Mouse (Mus musculus) macrophage (primary cell): ENCODE results near the gene Ipo9. TPM values are rescaled to one million over a fixed set of nuclear protein-coding genes. Genes with fewer than 3 reads are reported as not detected.

ENCODE experiments used
- H3K27ac ChIP-seq: fragments of 350-480 bp; formaldehyde crosslinking; 2 replicates; pipeline ENCODE4 v1.9.0; 2021
- H3K36me3 ChIP-seq: fragments of 350-480 bp; formaldehyde crosslinking; 2 replicates; pipeline ENCODE4 v1.9.0; 2021; ENCODE audit errors: inconsistent target
- H3K4me3 ChIP-seq: fragments of 350-480 bp; formaldehyde crosslinking; 2 replicates; pipeline ENCODE4 v1.9.0; 2021; ENCODE audit errors: inconsistent target
- H3K79me2 ChIP-seq: fragments of 350-480 bp; formaldehyde crosslinking; 2 replicates; pipeline ENCODE4 v1.9.0; 2021; ENCODE audit errors: inconsistent target
- WGBS: methylation state at CpG from one replicate; pipeline ENCODE4 v1.1.7; 2026; ENCODE audit warnings: inconsistent platforms; ENCODE audit not compliant: missing documents; 5-methylcytosine and 5-hydroxymethylcytosine counted together
- polyA plus RNA-seq: library from polyadenylated mRNA; stranded (reverse); fragments of 250-400 nt; gene quantifications from 3 replicates; pipeline ENCODE4 v1.2.4, GENCODE M21; 2018; ENCODE audit warnings: inconsistent platforms

Ipo9 gene
- polyA plus RNA-seq, 1 experiment from 2014 or later: 19.0 TPM

DNA sequence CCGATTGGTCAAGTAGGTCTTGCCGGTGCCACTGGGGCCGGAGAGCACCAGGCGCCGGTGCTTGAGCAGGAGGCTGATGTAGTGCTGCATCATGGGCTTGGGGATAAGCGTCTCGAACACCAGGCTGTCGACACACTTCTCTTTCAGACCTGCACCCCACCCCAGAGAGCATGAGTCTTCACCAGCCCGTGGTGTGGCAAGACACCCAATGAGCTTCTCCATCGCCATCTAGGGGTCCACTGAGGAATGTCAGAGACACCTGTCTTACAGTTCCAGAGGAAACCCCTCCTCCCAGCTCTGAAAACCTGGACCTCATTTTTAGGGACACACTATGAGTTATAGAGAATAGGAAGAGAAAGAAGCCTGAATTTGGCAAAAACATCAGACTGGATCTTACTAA is 22.0 kb upstream of the Ipo9 start:
- H3K4me3 ChIP-seq: no peak overlapping the region
- H3K36me3 ChIP-seq: peaks cover 72% of the 10 kb centered on the region
- 64% methylated on average over 10 of the region's 10 CpGs for WGBS

DNA sequence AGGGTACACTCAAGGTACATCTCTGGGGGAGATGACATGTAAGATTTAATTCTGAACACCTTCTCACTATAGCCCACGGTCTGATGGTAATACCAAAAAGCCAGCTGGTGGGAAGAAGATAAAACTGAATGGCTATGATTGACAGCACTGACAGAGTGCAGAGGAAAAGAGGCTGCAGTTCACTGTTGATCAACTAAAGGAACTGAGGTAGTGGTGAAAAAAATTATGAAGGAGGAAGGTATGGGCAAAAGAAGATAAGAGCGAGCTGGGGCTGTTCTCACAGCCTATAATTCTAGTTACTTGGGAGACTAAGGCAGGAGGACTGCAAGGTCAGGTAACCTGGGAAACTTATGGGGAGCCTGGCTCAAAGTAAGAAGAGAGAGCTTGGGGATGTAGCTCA is 21.1 kb upstream of the Ipo9 start:
- 68% methylated on average over 2 of the region's 2 CpGs for WGBS

More for the DNA sequence above, 22.0 kb upstream of the Ipo9 start:
- Histone ChIP-seq H3K79me2 (no peaks in the 10 kb centered on the region), H3K27ac (no peak overlapping the region)

DNA sequence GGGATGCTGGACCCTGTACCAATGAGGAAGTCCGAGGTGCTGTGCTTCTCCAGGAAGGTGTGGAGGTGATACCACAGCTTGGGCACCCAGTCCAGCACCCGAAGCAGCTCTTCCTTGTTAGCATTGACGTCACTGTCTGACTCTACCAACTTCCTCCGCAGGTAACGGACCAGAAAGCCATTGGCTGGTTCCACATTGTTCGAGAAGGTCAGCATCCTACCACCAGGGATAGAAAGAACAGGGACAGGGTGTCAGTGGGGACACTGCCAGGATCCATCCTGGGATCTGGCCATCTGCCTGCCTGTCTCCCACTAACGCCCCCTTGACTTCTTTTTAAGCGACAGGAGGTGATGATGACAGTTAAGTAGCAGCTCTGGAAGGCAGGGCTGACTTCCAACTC is 19.6 kb upstream of the Ipo9 start:
- no peaks in the 10 kb centered on the region for H3K79me2 ChIP-seq
- H3K4me3 ChIP-seq: no peak overlapping the region
- peaks cover 53% of the 10 kb centered on the region for H3K36me3 ChIP-seq
- no peak overlapping the region for H3K27ac ChIP-seq
- 94% methylated on average over 8 of the region's 8 CpGs for WGBS

More for the DNA sequence above, 21.1 kb upstream of the Ipo9 start:
- no peak overlapping the region for H3K27ac ChIP-seq
- H3K36me3 ChIP-seq: peaks cover 64% of the 10 kb centered on the region
- H3K79me2 ChIP-seq: no peaks in the 10 kb centered on the region
- no peak overlapping the region for H3K4me3 ChIP-seq

GRCm38 (mm10) chr1:135448940-135449339 is 18.6 kb upstream of the Ipo9 start:
- H3K27ac ChIP-seq: no peak overlapping the region
- no peaks in the 10 kb centered on the region for H3K79me2 ChIP-seq
- peaks cover 49% of the 10 kb centered on the region for H3K36me3 ChIP-seq
- WGBS: 95% methylated on average over 3 of the region's 5 CpGs
- no peak overlapping the region for H3K4me3 ChIP-seq

GRCm38 (mm10) chr1:135443506-135443905 is 13.2 kb upstream of the Ipo9 start:
- Histone ChIP-seq H3K79me2 (no peaks in the 10 kb centered on the region), H3K27ac (no peak overlapping the region), H3K4me3 (no peak overlapping the region), H3K36me3 (peaks cover 42% of the 10 kb centered on the region)
- WGBS: 96% methylated on average over 9 of the region's 12 CpGs

- WGBS: 97% methylated on average over 2 of the region's 3 CpGs
- Histone ChIP-seq H3K36me3 (peaks cover 42% of the 10 kb centered on the region), H3K4me3 (no peak overlapping the region), H3K79me2 (no peaks in the 10 kb centered on the region), H3K27ac (no peak overlapping the region)
These were observed 11.6 kb upstream of the Ipo9 start for GRCm38 (mm10) chr1:135441861-135442260.

DNA sequence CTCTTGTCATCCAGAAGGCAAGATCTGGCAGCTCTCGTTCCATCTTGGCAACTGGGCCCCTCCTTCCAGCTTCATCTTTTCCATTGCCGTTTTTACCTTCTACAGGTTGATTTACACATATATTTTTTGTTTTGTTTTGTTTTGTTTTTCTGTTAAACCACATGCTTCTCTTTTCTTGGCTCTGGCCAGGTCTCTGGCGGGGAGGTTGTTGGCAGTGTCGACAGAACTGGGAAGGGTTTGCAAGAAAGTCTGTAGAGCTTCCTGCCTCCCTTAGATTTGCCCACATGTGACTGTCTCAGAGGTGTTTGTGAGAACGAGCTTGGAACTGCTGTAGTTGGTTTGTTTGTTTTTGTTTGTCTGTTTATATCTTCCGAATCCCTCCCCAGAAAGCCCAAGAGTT is 10.7 kb upstream of the Ipo9 start:
- H3K36me3 ChIP-seq: peaks cover 42% of the 10 kb centered on the region
- no peaks in the 10 kb centered on the region for H3K79me2 ChIP-seq
- 75% methylated on average over 6 of the region's 6 CpGs for WGBS
- no peak overlapping the region for H3K4me3 ChIP-seq
- no peak overlapping the region for H3K27ac ChIP-seq

DNA sequence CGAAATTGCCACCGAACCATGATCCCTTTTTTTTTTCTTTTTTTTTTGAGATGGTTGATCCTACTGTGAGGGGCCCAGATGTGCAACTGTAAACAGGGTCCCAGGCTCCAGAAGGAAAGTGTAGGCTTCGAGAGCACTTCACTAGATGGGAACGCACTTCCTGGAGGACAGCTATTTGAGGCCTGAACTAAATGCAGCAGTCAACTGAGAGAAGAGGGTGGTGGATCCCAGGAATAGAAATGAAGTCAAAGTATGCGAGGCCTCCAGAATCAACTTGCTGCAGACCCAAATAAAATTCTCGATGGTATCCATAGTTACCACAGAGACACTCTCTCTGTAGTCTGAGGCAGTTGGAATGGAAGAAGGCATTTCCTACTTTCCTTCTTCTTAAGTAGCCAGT is 8.5 kb upstream of the Ipo9 start:
- WGBS: 92% methylated on average over 6 of the region's 6 CpGs
- no peak overlapping the region for H3K4me3 ChIP-seq

DNA sequence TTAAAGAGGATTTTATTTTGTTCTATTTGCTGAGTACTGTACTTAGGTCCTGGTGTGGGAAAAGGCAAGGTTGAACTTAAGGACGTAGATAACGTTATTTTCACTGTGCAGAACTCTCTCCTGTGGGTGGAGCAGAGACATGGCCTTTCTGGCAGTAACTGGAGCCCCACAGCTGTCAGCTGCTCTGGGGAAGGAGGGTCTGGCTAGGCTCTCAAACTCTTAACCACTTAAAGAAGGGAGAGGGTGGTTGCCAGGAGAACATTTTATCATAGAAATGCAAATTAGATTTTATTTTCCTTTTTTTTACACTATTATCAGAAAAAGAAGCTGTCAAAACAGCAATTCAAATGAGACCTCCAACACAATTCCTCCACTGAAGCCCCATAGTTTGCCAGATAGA is 5.5 kb upstream of the Ipo9 start:
- H3K4me3 ChIP-seq: no peak overlapping the region
- H3K79me2 ChIP-seq: no peaks in the 10 kb centered on the region
- 19% methylated on average over 2 of the region's 2 CpGs for WGBS
- peaks cover 8% of the 10 kb centered on the region; the same call in 1 of the 2 replicates for H3K36me3 ChIP-seq
- no peak overlapping the region for H3K27ac ChIP-seq

More for the DNA sequence above, 8.5 kb upstream of the Ipo9 start:
- Histone ChIP-seq H3K36me3 (peaks cover 35% of the 10 kb centered on the region), H3K27ac (no peak overlapping the region), H3K79me2 (no peaks in the 10 kb centered on the region)

GRCm38 (mm10) chr1:135430669-135431017 is 344 bp upstream of the Ipo9 start:
- Histone ChIP-seq H3K36me3 (no peaks in the 10 kb centered on the region), H3K4me3 (peak overlapping the region; percentile 38), H3K27ac (0 out of 2 replicates have a peak overlapping the region, but pooled peaks have one; percentile 8), H3K79me2 (peaks cover 42% of the 10 kb centered on the region)
- 3% methylated on average over 14 of the region's 14 CpGs for WGBS

- WGBS: 9% methylated on average over 6 of the region's 6 CpGs
- no peaks in the 10 kb centered on the region for H3K36me3 ChIP-seq
- no peak overlapping the region for H3K27ac ChIP-seq
- H3K4me3 ChIP-seq: no peak overlapping the region
- H3K79me2 ChIP-seq: peaks cover 74% of the 10 kb centered on the region
These were observed 2.9 kb downstream of the Ipo9 start for GRCm38 (mm10) chr1:135427390-135427789.

- H3K36me3 ChIP-seq: no peaks in the 10 kb centered on the region
- 97% methylated on average over 8 of the region's 10 CpGs for WGBS
- H3K27ac ChIP-seq: no peak overlapping the region
- no peak overlapping the region for H3K4me3 ChIP-seq
- H3K79me2 ChIP-seq: peaks cover 82% of the 10 kb centered on the region
These were observed 3.7 kb downstream of the Ipo9 start for GRCm38 (mm10) chr1:135426645-135427044.

- H3K4me3 ChIP-seq: no peak overlapping the region
- WGBS: 89% methylated on average over 6 of the region's 6 CpGs
- no peak overlapping the region for H3K27ac ChIP-seq
- H3K79me2 ChIP-seq: peaks cover 73% of the 10 kb centered on the region
- peaks cover 24% of the 10 kb centered on the region for H3K36me3 ChIP-seq
These were observed 7.5 kb downstream of the Ipo9 start for GRCm38 (mm10) chr1:135422772-135423171.

DNA sequence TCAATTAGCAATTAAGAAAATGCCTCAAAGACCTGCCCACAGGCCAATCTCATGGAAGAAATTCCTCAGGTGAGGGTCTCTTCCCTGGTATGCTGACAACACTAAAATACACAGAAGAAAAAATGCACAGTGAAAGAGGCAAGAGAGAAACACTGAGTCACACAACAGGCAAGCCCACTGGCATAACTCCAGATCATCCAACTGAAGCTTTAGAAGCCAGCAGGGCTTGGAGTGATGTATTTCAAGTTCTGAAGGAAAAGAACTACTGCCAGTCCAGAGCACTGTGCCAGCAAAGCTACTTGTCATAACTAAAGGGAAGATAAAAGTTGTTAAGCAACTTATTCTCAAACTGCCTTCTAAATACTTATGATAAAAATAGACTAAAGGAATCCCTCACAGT is 16.3 kb downstream of the Ipo9 start:
- no peak overlapping the region for H3K27ac ChIP-seq
- no peak overlapping the region for H3K4me3 ChIP-seq
- H3K79me2 ChIP-seq: peaks cover 19% of the 10 kb centered on the region; the same call in 1 of the 2 replicates
- H3K36me3 ChIP-seq: peaks cover 49% of the 10 kb centered on the region

- 91% methylated on average over 4 of the region's 4 CpGs for WGBS
- Histone ChIP-seq H3K79me2 (peaks cover 19% of the 10 kb centered on the region; the same call in 1 of the 2 replicates), H3K27ac (no peak overlapping the region), H3K36me3 (peaks cover 43% of the 10 kb centered on the region), H3K4me3 (no peak overlapping the region)
These were observed 18.2 kb downstream of the Ipo9 start for GRCm38 (mm10) chr1:135412130-135412529.

- Histone ChIP-seq H3K36me3 (peaks cover 32% of the 10 kb centered on the region), H3K79me2 (peaks cover 19% of the 10 kb centered on the region; the same call in 1 of the 2 replicates), H3K4me3 (no peak overlapping the region), H3K27ac (peak overlapping the region; percentile 57)
- 3% methylated on average over 2 of the region's 2 CpGs for WGBS
These were observed 19.3 kb downstream of the Ipo9 start for GRCm38 (mm10) chr1:135410967-135411366.
